Mouse (Mus musculus): Measurements from ENCODE around the gene Aldh9a1.
A peak's percentile ranks its signal among the peaks of the same experiment; 100 is the strongest.

The Aldh9a1 gene

GRCm38 (mm10) chr1:167385211-167385610, 35.4 kb downstream of the Aldh9a1 start:
- DNase-seq, result no peak

DNA sequence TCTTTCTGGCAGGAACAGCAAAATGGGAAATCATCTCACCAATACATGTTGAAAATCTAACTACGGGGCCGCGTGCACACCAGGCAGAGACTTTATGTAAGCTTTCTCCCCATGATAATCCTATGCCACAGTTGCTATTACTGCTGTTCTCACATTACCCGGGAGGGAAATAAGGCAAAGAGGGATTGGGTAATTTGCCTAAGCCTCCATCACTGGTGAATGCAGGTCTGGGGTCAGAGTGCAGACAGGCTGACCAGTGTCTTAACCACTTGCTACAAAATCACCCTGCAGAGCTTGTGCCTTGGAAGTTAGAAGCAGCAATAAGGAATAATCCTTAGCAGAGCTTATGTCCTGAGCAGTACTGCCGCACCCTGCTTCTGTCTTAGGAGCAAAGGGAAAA, 35.8 kb downstream of the Aldh9a1 start:
- DNase-seq, result no peak

DNA sequence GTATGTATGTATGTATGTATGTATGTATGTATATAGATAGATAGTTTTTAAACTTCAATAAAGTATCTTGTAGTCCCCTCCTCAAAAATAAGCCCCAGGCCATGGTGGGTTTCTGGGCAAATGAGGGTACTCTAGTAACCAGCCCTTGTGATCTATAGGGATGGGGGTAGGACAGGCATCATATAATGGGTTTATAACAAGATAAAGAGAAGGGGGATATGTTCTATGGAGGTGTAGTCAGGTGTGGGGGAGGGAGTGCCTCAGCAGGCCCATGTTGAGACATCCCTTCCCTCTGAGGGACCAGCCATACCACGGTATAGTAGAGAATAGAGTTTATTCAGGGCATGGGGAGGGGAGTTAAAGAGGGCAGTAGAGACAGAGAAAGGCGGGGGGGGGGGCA, 36.7 kb downstream of the Aldh9a1 start:
- DNase-seq, result no peak

GRCm38 (mm10) chr1:167387310-167387709, 37.5 kb downstream of the Aldh9a1 start:
- DNase-seq, result peak; percentile 53 to 77

DNA sequence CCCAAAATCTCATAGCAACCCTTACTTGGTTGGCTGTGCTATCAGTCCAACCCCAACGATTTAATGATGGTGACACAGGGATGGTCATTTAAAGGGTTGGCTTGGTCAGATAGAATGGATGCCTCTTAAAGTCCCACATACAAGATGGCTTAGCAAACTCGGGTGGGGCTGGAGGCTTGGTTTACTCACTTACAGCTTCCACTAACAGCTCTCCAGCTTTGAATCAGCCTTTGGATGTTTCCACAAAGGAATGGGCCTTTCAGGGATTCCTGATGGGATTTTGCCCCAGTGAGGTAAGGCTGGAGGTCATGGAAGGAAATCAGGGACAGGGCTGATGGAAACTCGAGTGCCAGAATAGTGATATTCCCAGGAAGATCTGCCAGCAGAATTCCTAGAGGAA, 38.0 kb downstream of the Aldh9a1 start:
- no peak for DNase-seq

DNA sequence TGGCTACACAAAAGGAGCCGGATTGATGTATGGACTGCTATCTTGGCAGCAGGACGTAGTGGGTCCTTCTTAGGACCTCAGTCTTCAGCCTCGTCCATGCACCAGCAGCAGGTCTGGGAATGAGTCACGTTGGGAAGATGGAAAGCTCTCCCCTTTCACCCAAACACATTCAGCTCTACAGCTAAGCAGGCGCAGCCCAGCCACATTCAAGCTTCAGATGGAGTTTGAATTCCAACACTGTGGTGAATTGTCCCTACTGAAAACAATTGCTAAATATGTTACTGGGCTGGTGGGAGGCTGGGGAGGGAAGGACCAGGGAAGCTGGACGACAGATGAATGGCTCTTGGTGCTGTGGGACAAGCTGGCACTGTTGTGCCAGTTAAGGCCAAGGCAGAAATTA, 38.8 kb downstream of the Aldh9a1 start:
- no peak for DNase-seq

GRCm38 (mm10) chr1:167389584-167389983, 39.8 kb downstream of the Aldh9a1 start:
- no peak for DNase-seq

- no peak for DNase-seq
These were observed 40.6 kb downstream of the Aldh9a1 start for GRCm38 (mm10) chr1:167390381-167390780.

GRCm38 (mm10) chr1:167391241-167391640, 41.5 kb downstream of the Aldh9a1 start:
- DNase-seq, result no peak

DNA sequence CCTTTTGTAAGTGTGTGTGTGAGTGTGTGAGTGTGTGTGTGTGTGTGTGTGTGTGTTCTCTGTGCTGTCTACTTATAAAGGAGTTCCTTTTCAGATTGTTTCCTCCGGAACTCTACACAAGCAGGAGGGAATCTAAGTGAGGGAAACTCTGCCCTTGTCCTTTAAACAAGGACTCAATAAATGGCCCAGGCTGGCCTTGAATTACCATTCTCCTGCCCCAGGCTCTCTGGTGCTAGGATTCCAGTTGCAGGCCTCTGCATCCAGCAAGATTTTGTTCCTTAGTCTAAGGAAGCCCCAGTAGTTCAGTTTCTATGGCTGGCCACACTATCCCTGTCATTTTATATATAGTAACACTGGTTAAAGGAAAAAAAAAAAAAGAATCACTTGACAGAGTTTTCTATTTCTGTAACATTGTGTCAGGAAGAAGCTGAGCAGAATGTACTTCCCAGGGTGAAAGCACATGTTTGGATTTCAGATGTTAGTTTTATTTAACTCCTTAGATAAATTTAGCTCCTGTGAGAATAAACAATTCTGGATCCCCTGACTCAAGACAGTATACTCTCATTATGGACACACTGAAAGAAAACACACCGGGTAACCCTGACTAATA, 42.3 kb downstream of the Aldh9a1 start:
- no peak for DNase-seq

DNA sequence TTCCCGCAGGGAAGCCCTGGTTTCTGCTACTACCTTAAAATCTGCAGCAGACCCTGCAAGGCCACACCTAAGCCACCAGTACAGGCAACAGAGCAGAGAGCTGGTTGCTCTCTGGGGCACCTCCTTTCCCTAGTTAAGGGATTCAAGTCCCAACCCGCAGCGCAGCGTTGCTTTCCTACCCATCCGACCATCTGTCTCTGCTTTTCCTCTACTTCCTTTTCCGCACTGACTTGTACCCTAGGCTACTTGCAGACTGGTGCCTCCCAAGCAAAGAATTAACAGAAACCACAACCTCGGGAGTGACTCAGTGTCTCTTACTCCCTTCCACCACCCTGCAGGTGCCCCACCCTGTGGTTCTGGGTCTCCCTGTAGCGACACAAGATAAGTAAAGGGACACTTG, 42.9 kb downstream of the Aldh9a1 start:
- no peak for DNase-seq

DNA sequence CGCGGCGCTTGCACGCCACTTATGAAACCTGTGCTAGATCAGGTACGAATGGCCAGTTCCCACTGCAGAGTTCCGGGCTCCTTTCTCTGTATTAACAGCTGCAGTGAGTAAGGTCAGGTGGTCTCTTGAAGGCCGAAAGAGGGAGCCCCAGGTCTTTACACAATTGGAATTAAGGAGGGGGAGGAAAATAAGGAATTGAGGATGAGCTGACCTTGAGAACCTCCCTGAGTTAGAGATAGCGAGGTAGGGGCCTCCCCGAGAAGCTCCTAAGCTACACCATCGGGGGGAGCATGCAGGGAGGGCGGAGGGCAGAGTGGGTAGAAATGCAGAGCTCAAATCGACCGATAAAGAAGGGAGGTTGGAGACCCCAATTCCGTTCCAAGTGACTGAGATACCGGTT, 43.5 kb downstream of the Aldh9a1 start:
- peak in 1 of 2 experiments; percentile 15 for DNase-seq

DNA sequence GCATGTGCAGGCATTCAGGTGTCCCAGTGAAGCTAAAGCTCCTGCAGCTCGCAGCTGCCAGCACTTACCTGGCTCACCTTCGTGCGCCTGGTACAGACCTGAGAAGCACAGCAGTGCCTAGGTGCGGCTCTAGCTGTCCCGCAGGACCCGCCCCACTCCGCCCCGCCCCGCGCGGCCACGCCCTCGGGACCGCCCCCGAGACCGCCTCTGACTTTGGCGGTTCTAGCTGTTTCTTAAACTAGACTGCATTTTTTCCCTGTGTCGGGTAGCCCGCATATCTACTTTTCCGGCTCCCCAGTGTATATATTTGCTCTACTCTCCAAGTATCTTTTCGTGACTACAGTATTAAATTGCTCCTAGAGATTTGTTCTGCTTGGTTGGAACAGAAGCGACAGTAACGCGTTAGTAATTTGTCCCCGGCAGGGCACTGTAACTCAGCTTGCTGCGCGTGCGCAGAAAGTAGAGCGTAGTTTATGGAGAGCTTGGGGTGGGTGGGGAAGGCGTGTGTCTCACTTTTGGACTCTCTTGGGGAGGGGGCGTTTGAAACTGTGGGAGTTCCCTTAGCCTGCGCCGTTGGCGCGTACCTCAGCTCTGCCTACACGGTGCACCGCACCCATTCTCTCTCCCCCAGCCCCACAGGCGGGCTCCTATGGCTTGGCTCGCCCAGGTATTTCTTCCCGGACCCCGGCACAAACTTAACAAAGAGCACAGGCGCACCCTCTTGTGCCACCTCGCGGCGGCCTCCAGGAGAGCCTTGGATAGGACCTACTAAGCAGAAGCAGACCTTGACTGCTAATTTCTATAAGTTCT, 44.1 kb downstream of the Aldh9a1 start, which contains the start of gene Mgst3:
Gene Mgst3, minus strand, starts transcription at position 159 of the 810 bp plus-strand sequence.
- DNase-seq, result peak; percentile 94 to 96

DNA sequence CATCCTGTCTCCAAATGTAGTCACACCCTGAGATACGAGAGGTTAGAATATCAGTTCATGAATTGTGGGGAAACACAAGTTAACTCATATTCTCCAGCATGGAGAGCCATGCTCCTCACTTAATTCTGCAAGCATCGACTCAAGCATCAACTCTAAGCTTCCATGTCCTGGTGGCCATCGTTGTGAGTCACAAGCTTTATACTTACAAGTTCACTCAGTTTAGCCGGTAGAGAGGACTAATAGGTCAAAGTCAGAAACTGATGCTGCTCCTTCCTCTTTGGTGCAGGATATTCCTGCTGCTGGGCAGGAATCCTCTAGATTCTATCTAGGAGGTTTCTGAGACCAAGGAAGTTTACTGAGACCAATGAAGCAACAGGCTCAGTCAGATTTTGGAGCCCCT, 55.4 kb downstream of the Aldh9a1 start:
- no peak for DNase-seq

- DNase-seq, result no peak
These were observed 59.8 kb downstream of the Aldh9a1 start for GRCm38 (mm10) chr1:167409601-167410000.

DNA sequence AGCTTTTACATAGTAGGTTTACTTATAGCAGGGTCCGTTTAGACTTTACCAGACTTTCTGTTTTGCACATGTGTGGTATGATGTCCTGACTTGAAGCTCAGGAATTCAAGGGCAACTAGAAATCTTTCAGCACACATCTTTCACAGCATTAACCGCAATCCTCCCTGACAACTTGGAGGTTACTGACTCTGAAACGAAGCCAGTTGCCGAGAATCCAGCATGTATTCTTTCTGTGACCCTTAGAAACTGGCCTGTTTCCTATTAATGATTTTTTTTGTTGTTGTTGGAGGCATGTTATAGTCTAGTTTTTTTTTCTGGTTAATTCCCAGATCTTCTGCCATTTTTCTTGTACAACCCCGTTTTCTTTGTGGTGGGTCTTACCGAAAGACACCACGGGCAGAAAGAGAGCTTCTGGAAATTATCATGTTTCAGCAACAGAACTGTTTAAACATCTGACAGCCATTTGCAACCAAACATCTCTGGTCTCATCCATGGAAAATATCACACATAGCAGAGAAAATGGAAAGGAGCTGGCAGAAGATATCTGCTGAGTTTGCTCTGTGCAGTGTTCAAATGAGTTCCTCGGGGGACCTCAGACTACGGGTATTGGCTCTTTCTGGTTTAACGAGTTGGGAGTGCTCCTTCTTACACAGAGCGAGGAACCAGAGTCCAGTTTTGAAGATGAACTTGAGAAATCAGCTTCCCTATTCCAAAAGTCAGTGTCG, 62.4 kb downstream of the Aldh9a1 start:
- DNase-seq, result no peak

- peak; percentile 50 to 66 for DNase-seq
These were observed 65.1 kb downstream of the Aldh9a1 start for GRCm38 (mm10) chr1:167414846-167415245.
